Mouse (Mus musculus) heart, adult 2 months (tissue): ENCODE results near the gene Manbal. TPM values are rescaled to one million over a fixed set of nuclear protein-coding genes. Genes with fewer than 3 reads are reported as not detected.
A peak's percentile ranks its signal among the peaks of the same experiment; 100 is the strongest.

Experiments used
- DNase-seq, 2 experiments: peaks; one replicate each; pipeline ENCODE4 v3.0.0; 2021
- H3K27ac ChIP-seq: fragments of 200-600 bp; 2 replicates; pipeline ENCODE4 v1.8.1; 2022
- H3K27me3 ChIP-seq: fragments of 200-500 bp; 2 replicates; pipeline ENCODE4 v1.6.1; 2012; ENCODE audit warnings: mild to moderate bottlenecking, low read length, inconsistent platforms, mixed read lengths; ENCODE audit not compliant: control insufficient read depth, insufficient read depth
- H3K36me3 ChIP-seq: fragments of 200-500 bp; 2 replicates; pipeline ENCODE4 v1.6.1; 2012; ENCODE audit warnings: low read length, inconsistent platforms; ENCODE audit not compliant: control insufficient read depth, insufficient read depth
- H3K4me1 ChIP-seq: fragments of 200-500 bp; 2 replicates; pipeline ENCODE4 v1.6.1; 2011; ENCODE audit warnings: low read length; ENCODE audit not compliant: control insufficient read depth, insufficient read depth
- H3K4me3 ChIP-seq: fragments of 200-600 bp; 2 replicates; pipeline ENCODE4 v1.8.1; 2022
- H3K79me2 ChIP-seq: fragments of 200-500 bp; replicated peaks from 2 replicates; pipeline ENCODE4 v1.6.1; 2012; ENCODE audit warnings: mild to moderate bottlenecking, inconsistent platforms, low read length, moderate library complexity, mixed read lengths; ENCODE audit not compliant: control insufficient read depth, insufficient read depth
- H3K9ac ChIP-seq: fragments of 200-500 bp; 2 replicates; pipeline ENCODE4 v1.6.1; 2012; ENCODE audit warnings: low read depth, mild to moderate bottlenecking, control low read depth, inconsistent platforms, low read length, mixed read lengths
- CTCF ChIP-seq: fragments of 200-600 bp; IDR thresholded peaks from 2 replicates; pipeline ENCODE4 v1.8.1; 2022; ENCODE audit warnings: antibody characterized with exemption, mild to moderate bottlenecking, moderate library complexity
- EP300 ChIP-seq: fragments of 200-500 bp; IDR thresholded peaks from 2 replicates; pipeline ENCODE4 v1.6.1; 2011; ENCODE audit warnings: low read depth, low read length, control low read depth; ENCODE audit not compliant: insufficient read depth
- POLR2A ChIP-seq: fragments of 200-500 bp; IDR thresholded peaks from 2 replicates; pipeline ENCODE4 v1.6.1; 2011; ENCODE audit warnings: mild to moderate bottlenecking, low read depth, low read length, control low read depth; ENCODE audit not compliant: insufficient read depth
- WGBS: fragments of 180-500 bp; shearing (Covaris S2); methylation state at CpG from one replicate; pipeline ENCODE4 v1.1.7; 2018; 5-methylcytosine and 5-hydroxymethylcytosine counted together
- intact Hi-C: fragments of 180-260 bp; cut with DNase I; formaldehyde crosslinking; loops from one replicate; pipeline ENCODE4 v1.15.1; 2025
- polyA plus RNA-seq: library from polyadenylated mRNA; depleted of rRNA; stranded (reverse); fragments of >200 nt; gene quantifications from 2 replicates; pipeline ENCODE4 v1.2.3, GENCODE M21; 2012
- total RNA-seq, 2 experiments: library from RNA; stranded (reverse); gene quantifications; 2 replicates each; pipeline ENCODE4 v1.2.3; 2021

The Manbal gene
- total and polyA plus RNA-seq, 3 experiments = 14.5 to 44.2 (median 20.1) TPM

DNA sequence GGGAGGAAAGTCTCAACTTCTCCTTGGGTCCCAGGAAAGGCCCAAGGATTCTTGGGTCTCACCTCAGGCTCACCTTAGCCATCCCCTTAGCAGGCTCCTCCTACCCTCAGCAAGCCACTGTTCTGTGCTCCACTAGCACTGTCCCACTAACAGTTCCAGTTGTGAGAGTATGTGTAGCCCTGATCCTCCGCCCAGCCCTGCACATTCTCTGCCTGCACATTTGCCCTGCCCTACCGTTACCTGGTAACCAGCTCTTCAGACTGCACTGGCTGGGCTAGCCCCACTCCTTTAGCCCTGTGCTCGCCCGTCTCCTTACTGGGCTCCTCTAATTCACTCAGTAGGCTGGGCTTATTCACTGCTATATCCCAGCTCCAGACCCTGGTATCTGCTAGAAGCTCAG, 53.0 kb downstream of the Manbal start:
- Histone ChIP-seq H3K79me2 (no peaks in the 10 kb centered on the region), H3K4me1 (peaks cover 2% of the 10 kb centered on the region; the same call in 1 of the 2 replicates), H3K9ac (no peak overlapping the region), H3K27ac (no peak overlapping the region), H3K36me3 (no peaks in the 10 kb centered on the region), H3K27me3 (no peaks in the 10 kb centered on the region), H3K4me3 (no peak overlapping the region)
- TF ChIP-seq POLR2A (no peak), CTCF (no peak)
- intact Hi-C loops = no loop called here
- DNase-seq = no peak
- 96% methylated on average over 4 of the region's 4 CpGs for WGBS

GRCm38 (mm10) chr2:157422062-157422655, 54.8 kb downstream of the Manbal start:
- TF ChIP-seq CTCF = no peak
- TF ChIP-seq EP300 = no peak
- TF ChIP-seq POLR2A = no peak
- Histone ChIP-seq H3K4me3 (no peak overlapping the region), H3K9ac (no peak overlapping the region), H3K36me3 (no peaks in the 10 kb centered on the region), H3K79me2 (no peaks in the 10 kb centered on the region), H3K4me1 (peaks cover 2% of the 10 kb centered on the region; the same call in 1 of the 2 replicates), H3K27ac (peak overlapping the region; percentile 43; the same call in 1 of the 2 replicates), H3K27me3 (no peaks in the 10 kb centered on the region)
- 74% methylated on average over 11 of the region's 11 CpGs for WGBS
- intact Hi-C loops = no loop called here
- no peak for DNase-seq

- peak in 1 of 2 experiments; percentile 44 for DNase-seq
- WGBS = 62% methylated on average over 11 of the region's 11 CpGs
- Histone ChIP-seq H3K27me3 (no peaks in the 10 kb centered on the region), H3K27ac (peak overlapping the region; percentile 58), H3K79me2 (no peaks in the 10 kb centered on the region), H3K4me3 (peak overlapping the region; percentile 54; the same call in 1 of the 2 replicates), H3K4me1 (peaks cover 2% of the 10 kb centered on the region; the same call in 1 of the 2 replicates), H3K36me3 (no peaks in the 10 kb centered on the region), H3K9ac (no peak overlapping the region)
- TF ChIP-seq EP300 (no peak), POLR2A (no peak; the same call in 1 of the 2 replicates), CTCF (no peak)
- intact Hi-C loops = no loop called here
These were observed 55.7 kb downstream of the Manbal start for GRCm38 (mm10) chr2:157422854-157423705.

GRCm38 (mm10) chr2:157423706-157424125, 56.3 kb downstream of the Manbal start:
- Histone ChIP-seq H3K4me3 (peak overlapping the region; percentile 54), H3K27ac (peak overlapping the region; percentile 58), H3K9ac (peak overlapping the region; percentile 74), H3K36me3 (no peaks in the 10 kb centered on the region), H3K4me1 (peaks cover 4% of the 10 kb centered on the region; the same call in 1 of the 2 replicates), H3K27me3 (no peaks in the 10 kb centered on the region), H3K79me2 (no peaks in the 10 kb centered on the region)
- DNase-seq = no peak
- no peak for TF ChIP-seq CTCF
- no peak for TF ChIP-seq EP300
- no peak for TF ChIP-seq POLR2A
- WGBS = 12% methylated on average over 21 of the region's 21 CpGs
- intact Hi-C loops = no loop called here

DNA sequence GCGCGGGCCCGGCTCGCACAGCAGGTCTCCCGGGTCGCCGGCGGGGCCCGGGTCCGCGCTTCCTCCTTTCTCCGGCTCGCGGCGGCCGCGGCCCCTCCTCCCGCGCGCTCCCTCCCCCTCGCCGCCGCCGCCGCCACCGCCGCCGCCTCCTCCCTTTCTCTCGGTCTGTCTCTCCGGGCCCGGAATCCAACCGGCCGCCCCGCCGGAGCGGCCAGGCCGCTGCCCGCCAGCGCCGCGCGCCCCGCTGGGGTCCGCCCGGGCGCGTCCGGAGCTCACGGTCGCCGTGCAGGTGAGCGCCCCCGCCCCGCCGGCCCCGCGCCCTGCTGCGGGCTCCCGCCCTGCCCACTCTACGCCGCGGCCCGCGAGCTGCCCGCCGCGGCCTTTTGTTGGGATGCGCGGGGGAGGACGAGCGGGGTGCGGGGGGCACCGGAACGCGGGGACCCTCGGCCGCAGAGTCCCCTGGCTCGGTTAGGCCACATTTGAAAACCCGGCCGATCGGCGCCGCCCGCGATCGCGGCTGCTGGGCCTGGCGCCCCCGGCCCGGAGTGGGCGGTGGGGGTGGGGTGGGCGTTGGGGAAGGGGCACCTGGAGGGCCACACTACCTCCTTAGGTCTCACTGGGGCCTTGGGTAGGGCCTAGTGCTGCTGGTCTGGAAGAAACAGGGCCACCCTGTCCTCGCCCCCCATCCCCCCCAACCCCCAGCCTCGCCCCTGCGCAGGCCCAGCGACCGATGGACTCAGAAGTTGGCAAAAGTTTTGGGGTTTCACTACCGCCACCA, 56.9 kb downstream of the Manbal start:
- peak; percentile 59 to 67 for DNase-seq
- TF ChIP-seq EP300 = no peak
- TF ChIP-seq CTCF = no peak
- no peak for TF ChIP-seq POLR2A
- Histone ChIP-seq H3K27ac (peak overlapping the region; percentile 58), H3K4me3 (peak overlapping the region; percentile 54), H3K9ac (peak overlapping the region; percentile 74), H3K27me3 (no peaks in the 10 kb centered on the region), H3K79me2 (no peaks in the 10 kb centered on the region), H3K4me1 (peaks cover 4% of the 10 kb centered on the region; the same call in 1 of the 2 replicates), H3K36me3 (no peaks in the 10 kb centered on the region)
- intact Hi-C loops = no loop called here
- WGBS = 5% methylated on average over 67 of the region's 98 CpGs
